Mouse (Mus musculus) kidney, postnatal 0 days (tissue): ENCODE data around the gene Trem1. TPM values are rescaled to one million over a fixed set of nuclear protein-coding genes. Genes with fewer than 3 reads are reported as not detected.

Source experiments
- ATAC-seq: fragments of 200-750 bp; cut with Nextera tagmentation; replicated peaks from 2 replicates; pipeline ENCODE4 v1.8.0; 2017; ENCODE audit warnings: low read depth, moderate number of reproducible peaks, moderate TSS enrichment, moderate library complexity; ENCODE audit not compliant: low FRiP score
- DNase-seq: peaks from one replicate; pipeline ENCODE4 v3.0.0-alpha.2; 2016; ENCODE audit warnings: low spot score
- H3K27ac ChIP-seq: fragments of 300-500 bp; sonication (generic); 2 replicates; pipeline ENCODE4 v1.5.1; 2014; ENCODE audit warnings: mild to moderate bottlenecking
- H3K27me3 ChIP-seq: fragments of 300-500 bp; sonication (generic); 2 replicates; pipeline ENCODE4 v1.6.1; 2014; ENCODE audit warnings: low read length, mixed read lengths; ENCODE audit not compliant: insufficient read depth
- H3K36me3 ChIP-seq: fragments of 300-500 bp; sonication (generic); 2 replicates; pipeline ENCODE4 v1.6.1; 2014; ENCODE audit warnings: low read length, mixed read lengths; ENCODE audit not compliant: insufficient read depth
- H3K4me1 ChIP-seq: fragments of 300-500 bp; sonication (generic); replicated peaks from 2 replicates; pipeline ENCODE4 v1.6.1; 2014; ENCODE audit warnings: antibody characterized with exemption, low read length, mixed read lengths; ENCODE audit not compliant: insufficient read depth
- H3K4me2 ChIP-seq: fragments of 300-500 bp; sonication (generic); 2 replicates; pipeline ENCODE4 v1.6.1; 2014; ENCODE audit warnings: mild to moderate bottlenecking, low read length, moderate library complexity, mixed read lengths
- H3K4me3 ChIP-seq: fragments of 300-500 bp; sonication (generic); replicated peaks from 2 replicates; pipeline ENCODE4 v1.5.1; 2014; ENCODE audit warnings: low read depth, low read length
- H3K9ac ChIP-seq: fragments of 300-500 bp; sonication (generic); 2 replicates; pipeline ENCODE4 v1.6.1; 2014; ENCODE audit warnings: low read depth, low read length
- H3K9me3 ChIP-seq: fragments of 300-500 bp; sonication (generic); replicated peaks from 2 replicates; pipeline ENCODE4 v1.6.1; 2016; ENCODE audit warnings: low read length, inconsistent platforms, mixed read lengths
- CTCF ChIP-seq: IDR thresholded peaks from 2 replicates; pipeline ENCODE4 v1.5.1; 2016; ENCODE audit warnings: antibody characterized with exemption, low read depth, mild to moderate bottlenecking, moderate library complexity
- WGBS: fragments of 180-500 bp; shearing (Covaris S2); extraction: QIAGEN DNeasy Blood & Tissue Kit; methylation state at CpG from one replicate; pipeline ENCODE4 v1.1.7; 2014; 5-methylcytosine and 5-hydroxymethylcytosine counted together
- polyA plus RNA-seq: library from polyadenylated mRNA; unstranded; fragments of >200 nt; fragmentation: Nextera tagmentation; extraction: Ambion mirVana; gene quantifications from 2 replicates; pipeline ENCODE4 v1.2.1, GENCODE M21; 2015

Gene Trem1
- polyA plus RNA-seq, 1 experiment from 2014 or later: 0.08 TPM

GRCm38 (mm10) chr17:48274098-48274497 is 41.5 kb downstream of the Trem1 start:
- DNase-seq: no peak
- Histone ChIP-seq H3K4me3 (no peak overlapping the region), H3K36me3 (no peaks in the 10 kb centered on the region), H3K27me3 (no peaks in the 10 kb centered on the region), H3K9ac (no peak overlapping the region), H3K9me3 (no peaks in the 10 kb centered on the region), H3K4me2 (no peak overlapping the region), H3K4me1 (no peaks in the 10 kb centered on the region), H3K27ac (no peak overlapping the region)
- no peak for ATAC-seq
- 85% methylated on average over 4 of the region's 4 CpGs for WGBS
- no peak for TF ChIP-seq CTCF

DNA sequence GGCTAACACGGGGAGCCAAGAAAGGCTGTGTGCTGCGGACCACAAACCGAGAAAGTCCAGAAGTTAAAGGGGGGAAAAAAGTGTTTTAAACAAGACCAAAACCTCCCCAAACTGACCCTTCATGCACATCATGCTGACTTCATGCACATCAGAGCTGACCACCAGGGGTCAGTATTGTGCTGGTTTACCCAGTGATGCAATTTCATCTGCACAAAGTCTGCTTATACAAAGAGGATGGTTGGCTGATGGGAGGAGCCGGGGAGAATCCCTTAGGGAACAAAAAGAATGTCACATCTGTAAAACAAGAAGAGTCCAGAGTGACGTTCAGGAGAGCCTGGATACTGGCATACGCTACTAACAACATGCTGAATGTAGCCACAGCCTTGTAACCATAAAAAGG is 42.3 kb downstream of the Trem1 start:
- H3K4me3 ChIP-seq: no peak overlapping the region
- ATAC-seq: no peak
- 33% methylated on average over 6 of the region's 6 CpGs for WGBS
- DNase-seq: peak; percentile 79
- H3K4me2 ChIP-seq: no peak overlapping the region
- H3K9me3 ChIP-seq: no peaks in the 10 kb centered on the region
- no peak overlapping the region for H3K9ac ChIP-seq
- H3K27ac ChIP-seq: no peak overlapping the region
- H3K36me3 ChIP-seq: no peaks in the 10 kb centered on the region
- no peaks in the 10 kb centered on the region for H3K4me1 ChIP-seq
- no peaks in the 10 kb centered on the region for H3K27me3 ChIP-seq
- TF ChIP-seq CTCF: peak; percentile 84

DNA sequence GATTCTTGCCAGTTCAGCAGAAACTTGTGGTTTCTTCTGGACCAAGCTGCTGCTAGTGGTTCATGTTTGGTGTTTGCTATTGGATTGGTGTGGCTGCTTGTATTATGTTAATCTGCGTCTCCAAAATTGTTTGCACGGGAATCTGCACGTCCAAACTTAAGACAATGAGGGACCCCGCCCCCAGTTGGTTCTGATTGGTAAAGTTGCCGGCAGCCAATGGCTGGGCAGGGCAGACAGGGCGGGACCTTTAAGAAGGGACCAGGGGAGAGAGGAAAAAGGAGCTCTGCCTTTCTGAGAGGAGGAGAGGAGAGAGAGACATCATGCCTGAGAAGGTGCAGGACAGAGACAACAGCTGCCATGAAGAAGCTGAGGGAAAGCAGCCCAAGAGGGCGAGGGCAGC is 43.2 kb downstream of the Trem1 start:
- Histone ChIP-seq H3K27ac (no peak overlapping the region), H3K36me3 (no peaks in the 10 kb centered on the region), H3K4me1 (no peaks in the 10 kb centered on the region), H3K27me3 (no peaks in the 10 kb centered on the region), H3K4me3 (no peak overlapping the region), H3K4me2 (no peak overlapping the region), H3K9ac (no peak overlapping the region), H3K9me3 (no peaks in the 10 kb centered on the region)
- no peak for TF ChIP-seq CTCF
- no peak for ATAC-seq
- no peak for DNase-seq
- 61% methylated on average over 7 of the region's 7 CpGs for WGBS

DNA sequence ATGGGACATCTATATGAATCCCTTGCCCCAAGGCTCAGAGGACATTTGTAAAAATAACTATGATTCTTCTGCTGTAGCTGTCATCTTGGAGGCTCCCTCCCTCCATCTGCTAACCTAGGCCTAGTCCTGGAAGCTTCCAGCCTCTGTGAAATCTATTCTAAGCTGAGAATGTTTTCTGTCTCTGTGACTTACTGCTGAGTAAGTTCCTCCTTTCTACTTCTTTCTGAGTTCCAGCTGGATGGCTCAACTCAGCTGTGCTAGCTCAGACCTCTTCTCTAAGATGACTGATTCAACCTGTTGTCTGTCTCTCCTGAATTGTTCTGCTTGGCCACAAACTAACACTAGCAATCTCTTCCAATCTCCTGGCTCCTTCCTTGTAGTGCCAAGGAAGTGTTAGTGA is 45.8 kb downstream of the Trem1 start:
- ATAC-seq: no peak
- no peaks in the 10 kb centered on the region for H3K9me3 ChIP-seq
- H3K27me3 ChIP-seq: no peaks in the 10 kb centered on the region
- H3K4me2 ChIP-seq: no peak overlapping the region
- H3K36me3 ChIP-seq: no peaks in the 10 kb centered on the region
- no peak for TF ChIP-seq CTCF
- H3K9ac ChIP-seq: no peak overlapping the region
- no peak for DNase-seq
- H3K27ac ChIP-seq: no peak overlapping the region
- no peak overlapping the region for H3K4me3 ChIP-seq
- H3K4me1 ChIP-seq: no peaks in the 10 kb centered on the region

DNA sequence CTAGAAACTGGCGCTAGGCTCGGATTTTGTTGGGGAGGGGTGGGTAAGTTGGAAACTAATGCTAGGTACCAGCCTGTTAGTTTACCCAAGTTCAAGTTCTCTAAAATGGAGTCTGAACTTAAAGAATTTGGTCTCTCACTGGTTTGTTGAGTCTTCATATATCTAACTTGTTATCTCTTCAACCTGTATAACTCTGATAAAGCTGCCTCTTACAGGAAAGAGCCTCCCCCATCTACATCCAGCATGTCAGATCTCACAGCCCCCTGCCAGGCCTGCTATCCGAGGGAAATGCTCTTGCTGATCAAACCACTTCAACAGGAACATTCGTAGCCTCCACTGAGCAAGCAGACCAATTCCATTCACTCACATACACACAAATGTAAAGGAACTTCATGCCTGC is 46.4 kb downstream of the Trem1 start:
- H3K36me3 ChIP-seq: no peaks in the 10 kb centered on the region
- H3K4me2 ChIP-seq: no peak overlapping the region
- 81% methylated on average over 4 of the region's 4 CpGs for WGBS
- no peak overlapping the region for H3K9ac ChIP-seq
- H3K9me3 ChIP-seq: no peaks in the 10 kb centered on the region
- no peak for TF ChIP-seq CTCF
- no peak overlapping the region for H3K4me3 ChIP-seq
- ATAC-seq: no peak
- H3K27ac ChIP-seq: no peak overlapping the region
- H3K4me1 ChIP-seq: no peaks in the 10 kb centered on the region
- no peaks in the 10 kb centered on the region for H3K27me3 ChIP-seq
- DNase-seq: no peak

DNA sequence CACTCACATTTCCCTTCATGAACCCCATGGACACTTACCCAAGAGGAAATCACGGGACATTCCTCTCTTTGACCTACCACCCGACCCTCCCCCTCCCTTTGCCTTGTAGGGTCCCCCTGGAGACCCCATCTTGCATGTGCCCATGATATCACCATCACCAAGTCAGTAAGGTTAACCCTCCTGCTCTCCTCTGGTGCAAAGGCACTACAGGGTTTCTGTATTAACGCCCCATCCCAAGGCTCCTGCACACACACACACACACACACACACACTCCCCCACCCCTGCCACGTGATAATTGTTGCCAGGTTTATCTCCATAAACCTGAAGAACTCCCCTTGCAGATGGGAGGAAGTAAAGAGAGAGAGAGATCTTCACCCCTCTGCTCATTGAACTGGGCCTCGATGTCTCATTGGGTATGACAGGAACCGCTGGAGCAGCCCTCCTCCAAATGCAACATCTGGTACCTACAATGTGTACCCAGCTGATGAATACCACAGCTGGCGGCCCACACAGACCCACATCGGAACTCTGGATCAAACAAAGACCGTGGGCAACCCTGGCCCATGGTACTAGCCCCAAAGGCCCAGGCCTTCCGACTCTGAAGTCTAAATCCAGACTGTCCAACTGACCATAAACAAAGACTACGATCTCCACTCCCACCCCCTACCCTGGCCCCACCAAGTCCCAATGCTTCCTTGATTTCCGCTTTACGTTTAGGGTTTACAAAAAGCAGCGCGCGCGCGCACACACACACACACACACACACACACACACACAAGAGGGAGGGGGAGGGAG is 48.6 kb downstream of the Trem1 start:
- Histone ChIP-seq H3K27me3 (no peaks in the 10 kb centered on the region), H3K9me3 (no peaks in the 10 kb centered on the region), H3K9ac (no peak overlapping the region), H3K27ac (no peak overlapping the region), H3K4me2 (peak overlapping the region; percentile 43), H3K4me1 (no peaks in the 10 kb centered on the region), H3K36me3 (no peaks in the 10 kb centered on the region), H3K4me3 (peak overlapping the region; percentile 23)
- ATAC-seq: no peak
- DNase-seq: peak; percentile 43
- 27% methylated on average over 18 of the region's 18 CpGs for WGBS
- no peak for TF ChIP-seq CTCF

DNA sequence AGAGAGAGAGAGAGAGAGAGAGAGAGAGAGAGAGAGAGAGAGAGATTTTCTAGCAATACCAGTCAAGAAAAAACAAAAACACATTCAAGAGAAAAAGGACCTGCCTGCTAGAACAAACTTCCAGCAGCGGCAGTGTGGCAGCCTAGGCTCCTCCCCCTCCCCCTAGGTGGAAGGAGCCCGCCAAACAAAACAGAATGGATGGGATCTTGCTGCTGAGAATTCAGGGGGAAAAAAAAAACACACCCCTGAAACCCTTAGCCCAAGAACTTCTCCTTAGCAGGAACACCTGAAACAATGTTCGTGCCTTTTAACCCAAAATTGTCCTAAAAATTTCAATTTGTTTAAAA is 49.1 kb downstream of the Trem1 start:
- Histone ChIP-seq H3K4me1 (no peaks in the 10 kb centered on the region), H3K9me3 (no peaks in the 10 kb centered on the region), H3K27ac (no peak overlapping the region), H3K27me3 (no peaks in the 10 kb centered on the region), H3K4me2 (peak overlapping the region; percentile 43), H3K36me3 (no peaks in the 10 kb centered on the region), H3K4me3 (peak overlapping the region; percentile 23), H3K9ac (no peak overlapping the region)
- TF ChIP-seq CTCF: no peak
- ATAC-seq: no peak
- 4% methylated on average over 3 of the region's 3 CpGs for WGBS
- peak; percentile 65 for DNase-seq
